Mouse (Mus musculus): Measurements from ENCODE around the gene Smim6. TPM values are rescaled to one million over a fixed set of nuclear protein-coding genes. Genes with fewer than 3 reads are reported as not detected.

The Smim6 gene
- polyA plus RNA-seq, 1 experiment from 2014 or later: 1.1 TPM

DNA sequence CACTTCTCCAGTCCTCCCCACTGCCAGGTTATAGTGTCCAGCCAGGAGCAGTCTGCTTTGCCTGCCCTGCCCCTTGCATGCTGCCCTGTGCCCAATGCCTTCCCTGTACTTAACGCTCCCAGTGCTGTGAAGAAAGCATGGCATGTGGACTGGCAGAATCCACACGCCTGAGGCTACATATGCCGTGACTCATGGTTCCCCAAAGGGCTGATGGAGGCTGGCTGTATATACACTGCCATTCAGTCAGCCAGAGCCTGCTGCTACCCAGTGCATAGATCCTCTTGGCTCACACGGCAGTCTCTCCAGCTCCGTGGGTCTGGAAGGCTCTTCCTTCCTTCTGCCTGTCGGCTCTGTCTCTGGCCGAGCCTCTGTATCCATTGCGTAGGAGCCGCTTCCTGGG is 36.5 kb downstream of the Smim6 start:
- H3K4me1 ChIP-seq (replicated peaks): peaks cover 11% of the 10 kb centered on the region; the same call in 1 of the 2 replicates
- ATAC-seq (ENCODE audit: low FRiP score, low read depth): no peak
- H3K4me3 ChIP-seq: no peak overlapping the region
- H3K9ac ChIP-seq: no peak overlapping the region
- H3K36me3 ChIP-seq: peaks cover 24% of the 10 kb centered on the region
- WGBS: 83% methylated on average over 9 of the region's 9 CpGs
- no peaks in the 10 kb centered on the region for H3K27me3 ChIP-seq
- H3K9me3 ChIP-seq: no peaks in the 10 kb centered on the region
- H3K27ac ChIP-seq (replicated peaks): no peak overlapping the region
- H3K4me2 ChIP-seq: no peak overlapping the region

GRCm38 (mm10) chr11:115950719-115951118 is 38.9 kb downstream of the Smim6 start:
- Histone ChIP-seq H3K4me1 (replicated peaks) (peaks cover 24% of the 10 kb centered on the region), H3K27me3 (no peaks in the 10 kb centered on the region), H3K4me3 (no peak overlapping the region), H3K36me3 (peaks cover 22% of the 10 kb centered on the region), H3K27ac (replicated peaks) (peak overlapping the region; percentile 73), H3K9me3 (no peaks in the 10 kb centered on the region), H3K9ac (no peak overlapping the region), H3K4me2 (no peak overlapping the region)
- ATAC-seq (ENCODE audit: low FRiP score, low read depth): peak; percentile 75
- WGBS: 50% methylated on average over 2 of the region's 2 CpGs

GRCm38 (mm10) chr11:115954712-115955111 is 42.9 kb downstream of the Smim6 start:
- no peak overlapping the region for H3K4me3 ChIP-seq

GRCm38 (mm10) chr11:115955195-115955858 is 43.5 kb downstream of the Smim6 start:
- peak; percentile 46; the same call in 1 of the 2 replicates for ATAC-seq (ENCODE audit: low FRiP score, low read depth)
- Histone ChIP-seq H3K27ac (replicated peaks) (peak overlapping the region; percentile 69), H3K36me3 (peaks cover 25% of the 10 kb centered on the region; the same call in 1 of the 2 replicates), H3K27me3 (no peaks in the 10 kb centered on the region), H3K4me3 (no peak overlapping the region), H3K9ac (no peak overlapping the region), H3K9me3 (no peaks in the 10 kb centered on the region), H3K4me2 (no peak overlapping the region), H3K4me1 (replicated peaks) (peaks cover 18% of the 10 kb centered on the region)
- WGBS: 47% methylated on average over 10 of the region's 10 CpGs

More at GRCm38 (mm10) chr11:115954712-115955111, 42.9 kb downstream of the Smim6 start:
- Histone ChIP-seq H3K27ac (replicated peaks) (peak overlapping the region; percentile 69; the same call in 1 of the 2 replicates), H3K4me1 (replicated peaks) (peaks cover 18% of the 10 kb centered on the region), H3K9ac (no peak overlapping the region), H3K36me3 (peaks cover 25% of the 10 kb centered on the region; the same call in 1 of the 2 replicates), H3K4me2 (no peak overlapping the region), H3K9me3 (no peaks in the 10 kb centered on the region), H3K27me3 (no peaks in the 10 kb centered on the region)
- no peak for ATAC-seq (ENCODE audit: low FRiP score, low read depth)
- WGBS: 66% methylated on average over 5 of the region's 5 CpGs

- ATAC-seq (ENCODE audit: low FRiP score, low read depth): peak; percentile 57; the same call in 1 of the 2 replicates
- peak overlapping the region; percentile 50 for H3K27ac ChIP-seq (replicated peaks)
- WGBS: 14% methylated on average over 4 of the region's 4 CpGs
- no peaks in the 10 kb centered on the region for H3K27me3 ChIP-seq
- no peak overlapping the region for H3K9ac ChIP-seq
- peaks cover 17% of the 10 kb centered on the region for H3K4me1 ChIP-seq (replicated peaks)
- H3K36me3 ChIP-seq: peaks cover 34% of the 10 kb centered on the region
- no peaks in the 10 kb centered on the region for H3K9me3 ChIP-seq
- H3K4me2 ChIP-seq: no peak overlapping the region
- no peak overlapping the region for H3K4me3 ChIP-seq
Measured at GRCm38 (mm10) chr11:115956453-115956852, 44.6 kb downstream of the Smim6 start.

GRCm38 (mm10) chr11:115957971-115958370 is 46.2 kb downstream of the Smim6 start:
- ATAC-seq (ENCODE audit: low FRiP score, low read depth): no peak
- 52% methylated on average over 7 of the region's 7 CpGs for WGBS
- peaks cover 15% of the 10 kb centered on the region for H3K4me1 ChIP-seq (replicated peaks)

GRCm38 (mm10) chr11:115959018-115959417 is 47.2 kb downstream of the Smim6 start:
- Histone ChIP-seq H3K9me3 (no peaks in the 10 kb centered on the region), H3K36me3 (peaks cover 39% of the 10 kb centered on the region)

More at GRCm38 (mm10) chr11:115957971-115958370, 46.2 kb downstream of the Smim6 start:
- Histone ChIP-seq H3K27me3 (no peaks in the 10 kb centered on the region), H3K36me3 (peaks cover 35% of the 10 kb centered on the region), H3K4me2 (no peak overlapping the region), H3K27ac (replicated peaks) (no peak overlapping the region), H3K9ac (no peak overlapping the region), H3K9me3 (no peaks in the 10 kb centered on the region), H3K4me3 (no peak overlapping the region)

GRCm38 (mm10) chr11:115962651-115963412 is 51.0 kb downstream of the Smim6 start:
- Histone ChIP-seq H3K27ac (replicated peaks) (no peak overlapping the region), H3K27me3 (no peaks in the 10 kb centered on the region), H3K4me3 (no peak overlapping the region), H3K4me1 (replicated peaks) (no peaks in the 10 kb centered on the region), H3K4me2 (no peak overlapping the region), H3K9me3 (no peaks in the 10 kb centered on the region), H3K36me3 (peaks cover 63% of the 10 kb centered on the region), H3K9ac (no peak overlapping the region)
- 84% methylated on average over 9 of the region's 9 CpGs for WGBS
- ATAC-seq (ENCODE audit: low FRiP score, low read depth): no peak

More at GRCm38 (mm10) chr11:115959018-115959417, 47.2 kb downstream of the Smim6 start:
- H3K27ac ChIP-seq (replicated peaks): no peak overlapping the region
- H3K9ac ChIP-seq: no peak overlapping the region
- peaks cover 15% of the 10 kb centered on the region for H3K4me1 ChIP-seq (replicated peaks)
- 82% methylated on average over 9 of the region's 9 CpGs for WGBS
- no peak for ATAC-seq (ENCODE audit: low FRiP score, low read depth)
- H3K27me3 ChIP-seq: no peaks in the 10 kb centered on the region
- no peak overlapping the region for H3K4me2 ChIP-seq
- H3K4me3 ChIP-seq: no peak overlapping the region

Other genes starting within 250 kb of the Smim6 start
- 186 and 190 TPM in 2 replicates for gene Grb2, start 203.4 kb upstream of the Smim6 start, polyA plus RNA-seq (2015; fragmentation: Nextera tagmentation; extraction: Ambion mirVana)
- gene Tmem94, start 146.6 kb upstream of the Smim6 start, polyA plus RNA-seq (2015; fragmentation: Nextera tagmentation; extraction: Ambion mirVana): 24.2 and 27.9 TPM in 2 replicates
- 9.9 and 12.2 TPM in 2 replicates for gene Caskin2, start 98.4 kb upstream of the Smim6 start, polyA plus RNA-seq (2015; fragmentation: Nextera tagmentation; extraction: Ambion mirVana)
- gene Tsen54, start 97.3 kb upstream of the Smim6 start, polyA plus RNA-seq (2015; fragmentation: Nextera tagmentation; extraction: Ambion mirVana): 22.3 and 23.6 TPM in 2 replicates
- gene Llgl2, start 88.0 kb upstream of the Smim6 start, polyA plus RNA-seq (2015; fragmentation: Nextera tagmentation; extraction: Ambion mirVana): 1.3 TPM in 2 replicates
- 0.17 and 0.19 TPM in 2 replicates for gene Myo15b, start 53.6 kb upstream of the Smim6 start, polyA plus RNA-seq (2015; fragmentation: Nextera tagmentation; extraction: Ambion mirVana)
- 1.9 and 2.2 TPM in 2 replicates for gene Smim5, start 12.1 kb upstream of the Smim6 start, polyA plus RNA-seq (2015; fragmentation: Nextera tagmentation; extraction: Ambion mirVana)
- 42.9 and 43.4 TPM in 2 replicates for gene Sap30bp, start 21.3 kb downstream of the Smim6 start, polyA plus RNA-seq (2015; fragmentation: Nextera tagmentation; extraction: Ambion mirVana)
- 18.7 and 23.8 TPM in 2 replicates for gene Recql5, start 21.5 kb downstream of the Smim6 start, polyA plus RNA-seq (2015; fragmentation: Nextera tagmentation; extraction: Ambion mirVana)
- gene Itgb4, start 62.7 kb downstream of the Smim6 start, polyA plus RNA-seq (2015; fragmentation: Nextera tagmentation; extraction: Ambion mirVana): 1.7 and 1.9 TPM in 2 replicates
- gene Galk1, start 100.7 kb downstream of the Smim6 start, polyA plus RNA-seq (2015; fragmentation: Nextera tagmentation; extraction: Ambion mirVana): 62.5 and 70.9 TPM in 2 replicates
- 1,686 and 1,716 TPM in 2 replicates for gene H3f3b, start 115.9 kb downstream of the Smim6 start, polyA plus RNA-seq (2015; fragmentation: Nextera tagmentation; extraction: Ambion mirVana)
- 32.1 and 37.0 TPM in 2 replicates for gene Unk, start 118.3 kb downstream of the Smim6 start, polyA plus RNA-seq (2015; fragmentation: Nextera tagmentation; extraction: Ambion mirVana)
- 1.0 and 1.6 TPM in 2 replicates for gene Unc13d, start 165.9 kb downstream of the Smim6 start, polyA plus RNA-seq (2015; fragmentation: Nextera tagmentation; extraction: Ambion mirVana)
- 149 and 196 TPM in 2 replicates for gene Wbp2, start 175.0 kb downstream of the Smim6 start, polyA plus RNA-seq (2015; fragmentation: Nextera tagmentation; extraction: Ambion mirVana)
- gene Trim47, start 215.2 kb downstream of the Smim6 start, polyA plus RNA-seq (2015; fragmentation: Nextera tagmentation; extraction: Ambion mirVana): 10.9 and 11.6 TPM in 2 replicates
- 3.0 and 4.0 TPM in 2 replicates for gene Trim65, start 219.1 kb downstream of the Smim6 start, polyA plus RNA-seq (2015; fragmentation: Nextera tagmentation; extraction: Ambion mirVana)
- gene Mrpl38, start 226.9 kb downstream of the Smim6 start, polyA plus RNA-seq (2015; fragmentation: Nextera tagmentation; extraction: Ambion mirVana): 86.2 and 89.0 TPM in 2 replicates